Mouse (Mus musculus): ENCODE measurements around the gene Acot8. TPM values are rescaled to one million over a fixed set of nuclear protein-coding genes. Genes with fewer than 3 reads are reported as not detected.

Gene Acot8
- polyA plus RNA-seq, 1 experiment from 2014 or later, result 12.6 TPM

GRCm38 (mm10) chr2:164779481-164780086 is 25.1 kb downstream of the Acot8 start, which contains the start of gene Tnnc2:
TSS of gene Tnnc2 (minus strand) at chr2:164779967.
- no peak within 1 kb of the TSS for H3K4me3 ChIP-seq (ENCODE audit: low read depth, low read length)
- no peaks in the 10 kb centered on the region for H3K9me3 ChIP-seq (ENCODE audit: control insufficient read depth, low read length)
- no peaks in the 10 kb centered on the region for H3K36me3 ChIP-seq (ENCODE audit: control insufficient read depth, insufficient read depth, low read length)
- H3K27ac ChIP-seq (ENCODE audit: low read depth, low read length), result no peak within 1 kb of the TSS
- H3K27me3 ChIP-seq (ENCODE audit: control insufficient read depth, insufficient read depth, low read length), result no peaks in the 10 kb centered on the region
- DNase-seq (ENCODE audit: low spot score, missing footprints), result no peak
- H3K9ac ChIP-seq (ENCODE audit: low read length), result no peak within 1 kb of the TSS
- H3K4me1 ChIP-seq (ENCODE audit: control insufficient read depth, insufficient read depth, low read length), result no peaks in the 10 kb centered on the region
- ATAC-seq (ENCODE audit: low FRiP score), result no peak
- WGBS, result 72% methylated on average over 8 of the region's 8 CpGs
- H3K4me2 ChIP-seq, result no peak within 1 kb of the TSS

DNA sequence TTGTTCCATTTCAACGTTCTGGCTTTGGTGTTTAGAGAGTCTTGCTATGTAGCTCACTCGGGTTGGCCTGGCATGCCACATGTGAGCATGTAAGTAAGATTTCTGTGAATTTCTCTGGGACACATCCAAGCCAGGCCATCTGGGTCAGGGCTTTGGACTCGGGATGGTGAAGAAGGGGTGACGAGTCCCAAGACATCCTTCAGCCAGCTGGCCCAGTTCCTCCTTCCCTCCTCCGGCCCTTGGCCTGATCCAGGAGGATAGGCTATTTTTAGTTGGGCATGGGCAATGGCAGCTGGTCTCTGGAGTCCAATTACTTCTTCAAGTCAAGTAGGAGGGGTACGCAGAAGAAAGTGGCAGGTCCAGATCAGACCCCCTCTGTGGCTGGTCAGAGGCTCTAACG is 25.9 kb downstream of the Acot8 start:
- no peaks in the 10 kb centered on the region for H3K36me3 ChIP-seq (ENCODE audit: control insufficient read depth, insufficient read depth, low read length)
- no peaks in the 10 kb centered on the region for H3K4me1 ChIP-seq (ENCODE audit: control insufficient read depth, insufficient read depth, low read length)
- no peaks in the 10 kb centered on the region for H3K9me3 ChIP-seq (ENCODE audit: control insufficient read depth, low read length)
- ATAC-seq (ENCODE audit: low FRiP score) (no peak), DNase-seq (ENCODE audit: low spot score, missing footprints) (no peak)
- 88% methylated on average over 7 of the region's 7 CpGs for WGBS
- no peak overlapping the region for H3K9ac ChIP-seq (ENCODE audit: low read length)
- no peak overlapping the region for H3K27ac ChIP-seq (ENCODE audit: low read depth, low read length)
- H3K4me3 ChIP-seq (ENCODE audit: low read depth, low read length), result no peak overlapping the region
- no peaks in the 10 kb centered on the region for H3K27me3 ChIP-seq (ENCODE audit: control insufficient read depth, insufficient read depth, low read length)
- no peak overlapping the region for H3K4me2 ChIP-seq

DNA sequence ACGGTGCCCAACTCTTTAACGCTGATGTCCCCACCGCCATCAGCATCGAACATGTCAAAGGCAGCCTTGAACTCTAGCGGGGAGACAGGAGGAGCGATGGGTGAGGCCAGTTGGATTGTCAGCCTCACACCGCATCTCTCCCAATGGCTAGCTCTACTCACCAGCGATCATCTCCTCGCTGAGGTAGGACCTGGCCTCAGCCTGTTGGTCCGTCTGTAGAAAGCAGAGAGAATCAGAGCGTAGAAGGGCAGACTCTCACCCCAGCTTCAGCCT is 26.7 kb downstream of the Acot8 start:
- no peak overlapping the region for H3K4me3 ChIP-seq (ENCODE audit: low read depth, low read length)
- H3K27me3 ChIP-seq (ENCODE audit: control insufficient read depth, insufficient read depth, low read length), result no peaks in the 10 kb centered on the region
- H3K4me2 ChIP-seq, result no peak overlapping the region
- WGBS, result 93% methylated on average over 11 of the region's 11 CpGs
- no peak overlapping the region for H3K27ac ChIP-seq (ENCODE audit: low read depth, low read length)
- DNase-seq (ENCODE audit: low spot score, missing footprints), result no peak
- H3K9me3 ChIP-seq (ENCODE audit: control insufficient read depth, low read length), result no peaks in the 10 kb centered on the region
- ATAC-seq (ENCODE audit: low FRiP score), result no peak
- no peaks in the 10 kb centered on the region for H3K4me1 ChIP-seq (ENCODE audit: control insufficient read depth, insufficient read depth, low read length)
- H3K36me3 ChIP-seq (ENCODE audit: control insufficient read depth, insufficient read depth, low read length), result no peaks in the 10 kb centered on the region
- H3K9ac ChIP-seq (ENCODE audit: low read length), result no peak overlapping the region

DNA sequence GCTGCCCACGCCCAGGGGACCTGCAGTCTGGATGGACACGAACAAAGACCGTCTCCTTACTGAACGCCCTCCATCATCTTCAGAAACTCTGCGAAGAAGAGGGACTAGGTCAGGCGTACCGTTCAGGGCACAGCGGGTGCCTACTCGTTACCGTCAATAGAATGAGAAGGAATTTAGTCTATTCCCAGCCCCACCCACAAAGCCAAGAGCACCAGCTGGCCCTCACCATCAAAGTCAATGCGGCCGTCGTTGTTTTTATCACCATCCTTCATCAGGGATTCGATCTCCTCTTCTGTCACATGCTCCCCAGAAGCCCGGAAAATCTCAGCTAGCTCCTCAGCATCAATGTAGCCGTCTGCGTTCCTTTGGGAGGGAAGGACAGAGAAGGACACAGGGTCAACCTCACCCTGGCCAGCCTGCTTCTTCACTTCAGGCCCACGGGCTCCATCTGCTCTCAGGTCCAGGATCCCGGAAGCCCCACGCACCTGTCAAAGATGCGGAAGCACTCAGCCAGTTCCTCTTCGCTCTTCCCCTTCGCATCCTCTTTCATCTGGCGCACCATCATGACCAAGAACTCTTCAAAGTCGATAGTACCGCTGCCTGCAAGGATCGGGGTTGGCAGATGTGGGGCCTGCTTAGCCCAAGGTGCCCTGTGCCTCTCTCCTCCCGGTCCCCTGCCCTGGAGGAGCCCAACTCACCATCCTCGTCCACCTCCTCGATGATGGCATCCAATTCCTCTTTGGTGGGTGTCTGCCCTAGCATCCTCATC is 27.3 kb downstream of the Acot8 start:
- no peaks in the 10 kb centered on the region for H3K4me1 ChIP-seq (ENCODE audit: control insufficient read depth, insufficient read depth, low read length)
- no peak overlapping the region for H3K27ac ChIP-seq (ENCODE audit: low read depth, low read length)
- no peak for DNase-seq (ENCODE audit: low spot score, missing footprints)
- ATAC-seq (ENCODE audit: low FRiP score), result no peak
- no peaks in the 10 kb centered on the region for H3K9me3 ChIP-seq (ENCODE audit: control insufficient read depth, low read length)
- H3K27me3 ChIP-seq (ENCODE audit: control insufficient read depth, insufficient read depth, low read length), result no peaks in the 10 kb centered on the region
- 83% methylated on average over 30 of the region's 30 CpGs for WGBS
- no peak overlapping the region for H3K4me2 ChIP-seq
- H3K9ac ChIP-seq (ENCODE audit: low read length), result no peak overlapping the region
- H3K36me3 ChIP-seq (ENCODE audit: control insufficient read depth, insufficient read depth, low read length), result peaks cover under 1% of the 10 kb centered on the region; the same call in 1 of the 2 replicates
- no peak overlapping the region for H3K4me3 ChIP-seq (ENCODE audit: low read depth, low read length)

- Histone ChIP-seq H3K4me2 (no peak overlapping the region), H3K9me3 (ENCODE audit: control insufficient read depth, low read length) (no peaks in the 10 kb centered on the region), H3K9ac (ENCODE audit: low read length) (no peak overlapping the region), H3K4me1 (ENCODE audit: control insufficient read depth, insufficient read depth, low read length) (peaks cover 5% of the 10 kb centered on the region; the same call in 1 of the 2 replicates), H3K4me3 (ENCODE audit: low read depth, low read length) (no peak overlapping the region), H3K36me3 (ENCODE audit: control insufficient read depth, insufficient read depth, low read length) (peaks cover 7% of the 10 kb centered on the region), H3K27me3 (ENCODE audit: control insufficient read depth, insufficient read depth, low read length) (no peaks in the 10 kb centered on the region), H3K27ac (ENCODE audit: low read depth, low read length) (no peak overlapping the region)
- DNase-seq (ENCODE audit: low spot score, missing footprints) (no peak), ATAC-seq (ENCODE audit: low FRiP score) (no peak)
- 64% methylated on average over 17 of the region's 17 CpGs for WGBS
Measured at GRCm38 (mm10) chr2:164776801-164777200, 27.9 kb downstream of the Acot8 start.

- Histone ChIP-seq H3K9ac (ENCODE audit: low read length) (no peak overlapping the region), H3K36me3 (ENCODE audit: control insufficient read depth, insufficient read depth, low read length) (peaks cover 12% of the 10 kb centered on the region), H3K4me3 (ENCODE audit: low read depth, low read length) (no peak overlapping the region), H3K4me1 (ENCODE audit: control insufficient read depth, insufficient read depth, low read length) (peaks cover 10% of the 10 kb centered on the region), H3K27ac (ENCODE audit: low read depth, low read length) (no peak overlapping the region), H3K27me3 (ENCODE audit: control insufficient read depth, insufficient read depth, low read length) (no peaks in the 10 kb centered on the region), H3K4me2 (no peak overlapping the region), H3K9me3 (ENCODE audit: control insufficient read depth, low read length) (no peaks in the 10 kb centered on the region)
- DNase-seq (ENCODE audit: low spot score, missing footprints) (no peak), ATAC-seq (ENCODE audit: low FRiP score) (no peak)
- 89% methylated on average over 6 of the region's 6 CpGs for WGBS
Measured at GRCm38 (mm10) chr2:164776130-164776529, 28.6 kb downstream of the Acot8 start.

DNA sequence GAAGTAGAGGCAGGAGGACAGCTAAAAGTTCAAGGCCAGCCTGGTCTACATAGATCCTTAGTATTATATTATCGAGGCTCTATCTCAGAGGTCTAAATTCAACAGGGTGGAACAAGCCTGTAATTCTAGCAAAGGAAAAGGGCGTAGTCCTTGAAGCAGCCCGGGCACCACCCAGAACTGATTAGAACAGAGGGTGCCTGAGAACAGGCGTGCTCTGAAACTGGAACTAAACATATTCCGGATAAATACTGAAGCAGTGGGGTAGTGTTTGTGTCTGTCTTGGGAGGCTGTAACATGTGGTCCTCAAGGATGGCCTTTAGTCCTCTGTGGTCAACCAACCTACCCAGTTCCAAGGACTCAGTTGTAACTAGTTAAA is 30.7 kb downstream of the Acot8 start:
- H3K9me3 ChIP-seq (ENCODE audit: control insufficient read depth, low read length), result no peaks in the 10 kb centered on the region
- H3K36me3 ChIP-seq (ENCODE audit: control insufficient read depth, insufficient read depth, low read length), result peaks cover 12% of the 10 kb centered on the region
- H3K4me3 ChIP-seq (ENCODE audit: low read depth, low read length), result no peak overlapping the region
- no peak overlapping the region for H3K4me2 ChIP-seq
- H3K9ac ChIP-seq (ENCODE audit: low read length), result no peak overlapping the region
- peaks cover 20% of the 10 kb centered on the region for H3K4me1 ChIP-seq (ENCODE audit: control insufficient read depth, insufficient read depth, low read length)
- ATAC-seq (ENCODE audit: low FRiP score) (no peak), DNase-seq (ENCODE audit: low spot score, missing footprints) (no peak)
- no peaks in the 10 kb centered on the region for H3K27me3 ChIP-seq (ENCODE audit: control insufficient read depth, insufficient read depth, low read length)
- 90% methylated on average over 5 of the region's 5 CpGs for WGBS
- H3K27ac ChIP-seq (ENCODE audit: low read depth, low read length), result no peak overlapping the region

- Histone ChIP-seq H3K4me2 (no peak overlapping the region), H3K27me3 (ENCODE audit: control insufficient read depth, insufficient read depth, low read length) (no peaks in the 10 kb centered on the region), H3K36me3 (ENCODE audit: control insufficient read depth, insufficient read depth, low read length) (peaks cover 12% of the 10 kb centered on the region), H3K27ac (ENCODE audit: low read depth, low read length) (no peak overlapping the region), H3K4me1 (ENCODE audit: control insufficient read depth, insufficient read depth, low read length) (peaks cover 20% of the 10 kb centered on the region), H3K9ac (ENCODE audit: low read length) (no peak overlapping the region), H3K9me3 (ENCODE audit: control insufficient read depth, low read length) (no peaks in the 10 kb centered on the region), H3K4me3 (ENCODE audit: low read depth, low read length) (no peak overlapping the region)
- ATAC-seq (ENCODE audit: low FRiP score), result no peak
- 77% methylated on average over 14 of the region's 14 CpGs for WGBS
- no peak for DNase-seq (ENCODE audit: low spot score, missing footprints)
Measured at GRCm38 (mm10) chr2:164773229-164773988, 31.3 kb downstream of the Acot8 start.

DNA sequence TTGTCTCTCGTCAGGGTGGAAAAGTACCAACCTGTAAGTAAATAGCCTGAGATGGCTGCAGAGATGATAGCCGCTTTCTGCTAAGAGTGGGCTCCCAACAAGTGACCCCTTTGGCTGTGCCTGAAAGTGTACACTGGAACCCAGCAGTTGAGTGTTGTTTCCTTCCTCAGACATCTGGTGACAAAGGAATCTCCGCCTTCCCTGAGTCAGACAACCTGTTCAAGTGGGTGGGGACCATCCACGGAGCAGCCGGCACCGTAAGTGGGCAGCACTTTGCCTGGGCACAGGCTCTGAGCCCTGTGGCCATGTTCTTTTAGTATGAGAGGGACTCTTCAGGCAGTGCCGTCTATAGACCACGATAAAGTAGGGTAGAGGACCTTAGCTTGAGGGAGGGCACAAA is 33.6 kb downstream of the Acot8 start:
- H3K4me1 ChIP-seq (ENCODE audit: control insufficient read depth, insufficient read depth, low read length), result peaks cover 20% of the 10 kb centered on the region
- DNase-seq (ENCODE audit: low spot score, missing footprints), result no peak
- ATAC-seq (ENCODE audit: low FRiP score), result no peak
- peak overlapping the region; percentile 94 for H3K9ac ChIP-seq (ENCODE audit: low read length)
- H3K4me2 ChIP-seq, result peak overlapping the region; percentile 83
- H3K4me3 ChIP-seq (ENCODE audit: low read depth, low read length), result peak overlapping the region; percentile 96
- no peak overlapping the region for H3K27ac ChIP-seq (ENCODE audit: low read depth, low read length)
- H3K27me3 ChIP-seq (ENCODE audit: control insufficient read depth, insufficient read depth, low read length), result no peaks in the 10 kb centered on the region
- WGBS, result 88% methylated on average over 8 of the region's 8 CpGs
- peaks cover 19% of the 10 kb centered on the region for H3K36me3 ChIP-seq (ENCODE audit: control insufficient read depth, insufficient read depth, low read length)
- H3K9me3 ChIP-seq (ENCODE audit: control insufficient read depth, low read length), result no peaks in the 10 kb centered on the region

Data from midbrain, embryonic 11.5 days (tissue).